Mouse (Mus musculus): ENCODE data around the gene Ly86.

GRCm38 (mm10) chr13:37333544-37333870 lies 11.5 kb upstream of the Ly86 start:
- TF ChIP-seq POLR2A (IDR thresholded peaks at IDR 0.05; ENCODE audit: low read depth, low read length) (no peak), CTCF (conservative IDR thresholded peaks at IDR 0.05 in 1 of 2, IDR thresholded peaks at IDR 0.05 in 1 of 2; ENCODE audit: low read depth in 2 of 2, low read length in 2 of 2) (no peak), PAX5 (IDR thresholded peaks at IDR 0.05; ENCODE audit: low read length) (no peak), ZC3H11A (IDR thresholded peaks at IDR 0.05; ENCODE audit: low read depth, low read length) (no peak), TCF12 (IDR thresholded peaks at IDR 0.05; ENCODE audit: low read depth, low read length) (no peak)
